Comparison of ENCODE assay signal across 8 mouse cellular contexts in the genomic region with DNA sequence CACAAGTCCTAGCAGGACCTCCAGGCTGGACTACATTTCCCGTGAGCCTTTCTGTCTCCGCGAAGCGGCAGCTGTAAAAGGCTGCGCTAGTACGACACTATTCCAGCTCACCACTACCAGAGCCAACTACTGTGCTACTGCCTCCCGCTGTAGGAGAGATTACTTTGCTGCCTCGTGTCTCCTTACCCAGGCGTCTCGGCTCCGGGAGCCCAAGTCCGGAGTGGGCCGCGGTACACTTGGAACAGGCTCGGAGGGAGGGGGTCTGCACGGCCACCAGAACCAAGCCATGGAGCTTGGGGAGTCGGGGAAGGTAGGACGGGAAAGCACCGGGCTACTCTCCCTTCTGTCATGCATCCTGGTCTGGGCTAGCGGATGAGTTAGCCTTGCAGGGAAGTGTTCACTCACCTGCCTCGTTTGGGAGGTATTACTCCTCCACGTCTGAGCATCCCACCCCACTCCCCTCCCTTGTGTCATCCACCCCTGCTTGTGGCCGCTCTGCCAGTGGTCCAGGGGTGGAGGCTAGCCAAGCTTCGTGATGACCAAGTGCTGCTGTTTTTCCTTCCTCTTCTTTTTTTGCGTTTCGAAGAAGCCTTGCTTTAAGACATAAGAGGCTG. TPM values are rescaled to one million over a fixed set of nuclear protein-coding genes. Genes with fewer than 3 reads are reported as not detected.
DNase-seq lines count a peak whose midpoint lies in the region; TF ChIP-seq lines count a peak whose summit lies in the region.

No protein-coding gene starts in this region.

- no peaks in the 10 kb centered on the region for H3K4me1 ChIP-seq in cortical plate, adult 2 months (ENCODE audit: control insufficient read depth, insufficient read depth, low read length)

- H3K36me3 ChIP-seq in macrophage (ENCODE audit: inconsistent target) = no peaks in the 10 kb centered on the region

- no peaks in the 10 kb centered on the region for H3K79me2 ChIP-seq in macrophage (ENCODE audit: inconsistent target)

- intact Hi-C loops in left cerebral cortex, adult 2 months (cut with DNase I) = loop anchor here (2.0 kb wide), 1 partner anchor 60 kb away; the partner anchor contains the start of gene Zfp467

- under 1% methylated on average over 26 of the region's 26 CpGs for WGBS in macrophage (ENCODE audit: missing documents)

- peak overlapping the region; percentile 59 for H3K4me3 ChIP-seq in cortical plate, adult 2 months (ENCODE audit: insufficient read depth, low read length)
- peak overlapping the region; percentile 59 for H3K4me3 ChIP-seq in left cerebral cortex, adult 2 months
- peak overlapping the region; percentile 69 for H3K4me3 ChIP-seq in macrophage (ENCODE audit: inconsistent target)

- H3K27ac ChIP-seq in cortical plate, adult 2 months (ENCODE audit: insufficient read depth, low read length) = no peak overlapping the region
- peak overlapping the region; percentile 80 for H3K27ac ChIP-seq in left cerebral cortex, adult 2 months
- H3K27ac ChIP-seq in macrophage = 0 out of 2 replicates have a peak overlapping the region, but pooled peaks have one; percentile 15

- DNase-seq in adipocyte (ENCODE audit: low spot score) = peak; percentile 89
- DNase-seq in gastrocnemius, postnatal 10 days = peak; percentile 73
- DNase-seq in hindlimb bud, embryonic 11.5 days (ENCODE audit: extremely low spot score, low read depth, low spot score) = peak; percentile 52
- DNase-seq in left cerebral cortex, adult 2 months (ENCODE audit: extremely low spot score in 1 of 2, low spot score in 2 of 2) = peak; percentile 72 to 78
- peak; percentile 87 for DNase-seq in right cerebral cortex, adult 18-20 months
- peak; percentile 80 for DNase-seq in urinary bladder, postnatal 14 days (ENCODE audit: low spot score)

- TF ChIP-seq CTCF in cortical plate, adult 2 months (IDR thresholded peaks at IDR 0.05; ENCODE audit: extremely low read depth, insufficient read depth, low read length) = no peak
- TF ChIP-seq CTCF in left cerebral cortex, adult 2 months (IDR thresholded peaks at IDR 0.05) = peak; percentile 14

- peak; percentile 96 for TF ChIP-seq POLR2A in cortical plate, adult 2 months (IDR thresholded peaks at IDR 0.05; ENCODE audit: extremely low read depth, insufficient read depth, low read length)

RNA-seq across cellular contexts. Expression of gene Atp6v0e2, which starts 33.1 kb away (rescaled TPM):
- polyA plus RNA-seq in cortical plate, adult 2 months (2012; rRNA removed) = 508 and 534 TPM in 2 replicates
- 10 to 100 TPM; 42.3 to 47.3 TPM for total RNA-seq in gastrocnemius, postnatal 10 days (2021)
- total RNA-seq in left cerebral cortex, adult 2 months (2021) = 100 to 1,000 TPM; 411 to 422 TPM
- total RNA-seq in macrophage (2018; cell fraction: chromatin; rRNA removed) = 1 to 10 TPM in 1 of 26 experiments, not detected in 25; 2.3 TPM
- under 1 TPM in 9 of 26 experiments, not detected in 17; 0.05 to 0.26 (median 0.10) TPM for total RNA-seq in macrophage (2018; cell fraction: cytosol; rRNA removed)
- under 1 TPM in 1 of 26 experiments, not detected in 25; 0.31 TPM for total RNA-seq in macrophage (2018; cell fraction: nucleus; rRNA removed)
- polyA plus RNA-seq in macrophage (2018) = 0.20 TPM in 1 of 3 replicates, not detected in the others

RNA-seq across cellular contexts. Expression of gene Lrrc61, which starts 50.2 kb away (rescaled TPM):
- polyA plus RNA-seq in cortical plate, adult 2 months (2012; rRNA removed) = 22.7 and 25.2 TPM in 2 replicates
- total RNA-seq in gastrocnemius, postnatal 10 days (2021) = 10 to 100 TPM; 11.9 to 14.1 TPM
- 10 to 100 TPM; 35.8 to 36.8 TPM for total RNA-seq in left cerebral cortex, adult 2 months (2021)
- total RNA-seq in macrophage (2018; cell fraction: chromatin; rRNA removed) = 10 to 100 TPM in 6 of 26 experiments, 1 to 10 TPM in 18, under 1 TPM in 2; 0.81 to 14.2 (median 4.6) TPM
- total RNA-seq in macrophage (2018; cell fraction: cytosol; rRNA removed) = 10 to 100 TPM; 14.5 to 30.3 (median 22.1) TPM
- total RNA-seq in macrophage (2018; cell fraction: nucleus; rRNA removed) = 10 to 100 TPM in 17 of 26 experiments, 1 to 10 TPM in 9; 3.4 to 23.3 (median 10.8) TPM
- polyA plus RNA-seq in macrophage (2018) = 15.1 to 31.1 TPM (median 17.8 TPM) in 3 replicates

RNA-seq across cellular contexts. Expression of gene Sspo, which starts 56.3 kb away (rescaled TPM):
- 3.2 and 4.1 TPM in 2 replicates for polyA plus RNA-seq in cortical plate, adult 2 months (2012; rRNA removed)
- under 1 TPM; 0.16 to 0.27 TPM for total RNA-seq in gastrocnemius, postnatal 10 days (2021)
- 1 to 10 TPM in 1 of 2 experiments, under 1 TPM in 1; 0.56 to 1.5 TPM for total RNA-seq in left cerebral cortex, adult 2 months (2021)
- total RNA-seq in macrophage (2018; cell fraction: chromatin; rRNA removed) = under 1 TPM in 19 of 26 experiments, not detected in 7; 0.04 to 0.23 (median 0.10) TPM
- under 1 TPM in 1 of 26 experiments, not detected in 25; under 0.01 TPM for total RNA-seq in macrophage (2018; cell fraction: cytosol; rRNA removed)
- total RNA-seq in macrophage (2018; cell fraction: nucleus; rRNA removed) = under 1 TPM in 5 of 26 experiments, not detected in 21; 0.04 to 0.22 (median 0.06) TPM
- polyA plus RNA-seq in macrophage (2018) = not detected in 3 replicates

RNA-seq across cellular contexts. Expression of gene Zfp467, which starts 58.7 kb away (rescaled TPM):
- 25.4 and 26.9 TPM in 2 replicates for polyA plus RNA-seq in cortical plate, adult 2 months (2012; rRNA removed)
- total RNA-seq in gastrocnemius, postnatal 10 days (2021) = 10 to 100 TPM; 17.6 to 20.1 TPM
- total RNA-seq in left cerebral cortex, adult 2 months (2021) = 10 to 100 TPM; 22.5 to 23.8 TPM
- 10 to 100 TPM in 19 of 26 experiments, 1 to 10 TPM in 7; 3.4 to 46.3 (median 23.6) TPM for total RNA-seq in macrophage (2018; cell fraction: chromatin; rRNA removed)
- 10 to 100 TPM in 25 of 26 experiments, 1 to 10 TPM in 1; 9.7 to 31.9 (median 21.3) TPM for total RNA-seq in macrophage (2018; cell fraction: cytosol; rRNA removed)
- 10 to 100 TPM in 19 of 26 experiments, 1 to 10 TPM in 7; 3.3 to 39.3 (median 19.9) TPM for total RNA-seq in macrophage (2018; cell fraction: nucleus; rRNA removed)
- 13.5 to 23.8 TPM (median 17.5 TPM) in 3 replicates for polyA plus RNA-seq in macrophage (2018)

Comparison
In these comparisons a context has a peak if more than half of its experiments do, and no peak if none do; other contexts are left out.
1. RNA of gene Atp6v0e2, which starts 33.1 kb away (total RNA-seq): 411 to 422 TPM in left cerebral cortex, adult 2 months; 42.3 to 47.3 TPM in gastrocnemius, postnatal 10 days; every median in the first group is over 4 times any median in the second.
2. Peak in every context shown above with its lines, with median percentiles within 50 percentile points of each other: DNase-seq and H3K4me3 ChIP-seq.